Mouse (Mus musculus) adrenal gland, postnatal 10 days (tissue): ENCODE data around the gene Hist2h3c1. TPM values are rescaled to one million over a fixed set of nuclear protein-coding genes. Genes with fewer than 3 reads are reported as not detected.
"Not testable (repeated sequence)": the region's sequence is repeated elsewhere in the genome, so short reads cannot be mapped to it uniquely, and the experiment has no call there.

Experiments
- DNase-seq: peaks from one replicate; pipeline ENCODE4 v3.0.0; 2021; ENCODE audit warnings: mixed read lengths
- total RNA-seq, 2 experiments: library from RNA; stranded (reverse); gene quantifications; 2 replicates each; pipeline ENCODE4 v1.2.3; 2021

Gene Hist2h3c1
- total RNA-seq, 2 experiments from 2014 or later = 0.39 TPM; not detected in 1

DNA sequence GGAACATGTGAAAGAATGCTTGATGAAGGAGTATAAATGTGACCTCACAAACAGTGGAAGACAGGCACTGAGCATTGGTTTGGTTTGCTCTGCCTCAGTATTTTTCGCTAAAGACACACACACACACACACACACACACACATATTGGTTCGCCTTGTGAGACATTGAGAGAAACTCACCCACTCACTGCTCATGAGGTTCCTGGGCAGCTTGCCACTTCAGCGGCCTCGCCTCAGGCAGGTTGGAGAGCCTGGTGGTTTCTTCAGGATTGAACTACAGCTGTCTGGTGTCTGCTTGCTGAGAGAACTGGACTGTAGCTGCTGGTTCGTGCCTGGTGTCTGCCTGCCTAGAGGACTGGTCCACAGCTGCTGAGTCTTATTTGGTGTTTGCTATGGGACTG lies 13.7 kb downstream of the Hist2h3c1 start:
- no peak for DNase-seq

- no peak for DNase-seq
Measured at GRCm38 (mm10) chr3:96261623-96262022, 15.1 kb downstream of the Hist2h3c1 start.

DNA sequence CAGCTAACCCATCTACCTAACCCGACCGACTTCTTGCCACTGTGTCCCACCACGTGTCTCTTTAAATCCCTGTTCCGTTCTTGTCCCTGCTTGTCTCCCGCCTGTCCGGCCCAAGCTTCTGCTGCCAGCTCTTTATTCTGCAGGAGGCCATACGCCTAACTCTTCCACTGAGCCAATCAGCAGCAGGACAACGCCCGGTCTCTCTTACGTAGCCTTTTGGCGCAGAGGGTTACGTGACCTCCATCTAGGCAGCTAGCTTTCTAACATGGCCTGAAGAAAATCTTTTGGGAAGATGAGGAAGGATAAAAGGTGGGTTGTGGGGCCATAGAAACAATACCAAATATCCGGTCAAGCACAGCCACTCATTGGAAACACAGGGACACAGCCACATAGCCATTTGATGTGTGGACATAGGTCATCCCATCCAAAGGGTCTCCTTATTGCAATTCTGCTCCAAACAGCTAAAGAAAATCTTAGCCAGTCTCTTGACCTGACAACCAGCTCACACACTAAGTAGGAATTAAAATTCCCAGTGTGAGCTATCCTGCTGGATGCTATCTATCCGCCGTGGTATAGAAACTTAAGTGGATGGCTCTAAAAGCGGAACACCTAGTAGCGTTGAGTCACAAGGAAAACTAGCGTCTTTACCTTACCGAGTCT lies 15.9 kb downstream of the Hist2h3c1 start:
- DNase-seq = peak; percentile 88

GRCm38 (mm10) chr3:96262979-96263550 lies 16.6 kb downstream of the Hist2h3c1 start, which contains the start of gene Hist2h4:
Gene Hist2h4, minus strand, starts transcription at chr3:96263311.
- peak; percentile 95 for DNase-seq

- DNase-seq = peak; percentile 66
Measured at GRCm38 (mm10) chr3:96263558-96264403, 17.3 kb downstream of the Hist2h3c1 start.

- DNase-seq = no peak
Measured at GRCm38 (mm10) chr3:96264404-96264949, 18.0 kb downstream of the Hist2h3c1 start.

GRCm38 (mm10) chr3:96266132-96266710 lies 19.7 kb downstream of the Hist2h3c1 start:
- no peak for DNase-seq

- DNase-seq = no peak
Measured at GRCm38 (mm10) chr3:96267541-96267940, 21.1 kb downstream of the Hist2h3c1 start.

GRCm38 (mm10) chr3:96268051-96268775 lies 21.7 kb downstream of the Hist2h3c1 start, which contains the start of gene Hist2h3b:
Gene Hist2h3b, plus strand, starts transcription at chr3:96268654.
- DNase-seq = peak; percentile 91

DNA sequence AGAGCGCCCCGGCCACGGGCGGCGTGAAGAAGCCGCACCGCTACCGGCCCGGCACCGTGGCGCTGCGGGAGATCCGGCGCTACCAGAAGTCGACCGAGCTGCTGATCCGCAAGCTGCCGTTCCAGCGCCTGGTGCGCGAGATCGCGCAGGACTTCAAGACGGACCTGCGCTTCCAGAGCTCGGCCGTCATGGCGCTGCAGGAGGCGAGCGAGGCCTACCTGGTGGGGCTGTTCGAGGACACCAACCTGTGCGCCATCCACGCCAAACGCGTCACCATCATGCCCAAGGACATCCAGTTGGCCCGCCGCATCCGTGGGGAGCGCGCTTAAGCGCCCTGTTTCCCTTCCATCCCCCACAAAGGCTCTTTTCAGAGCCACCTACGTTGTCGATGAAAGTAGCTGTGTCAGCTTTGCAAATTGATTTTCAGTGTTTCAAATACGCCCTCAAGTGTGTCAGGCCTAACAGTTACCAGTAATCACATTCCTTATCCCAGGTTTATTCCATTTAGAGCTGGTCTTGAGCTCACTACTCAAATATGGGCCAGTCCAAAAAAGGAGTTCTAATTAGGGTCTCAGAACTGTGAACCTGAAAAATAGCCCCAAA lies 22.4 kb downstream of the Hist2h3c1 start:
- peak; percentile 26 for DNase-seq

- peak; percentile 89 for DNase-seq
Measured at GRCm38 (mm10) chr3:96269511-96270474, 23.3 kb downstream of the Hist2h3c1 start, which contains the start of gene Hist2h2bb. Gene Hist2h2bb, plus strand, starts transcription at chr3:96269752.

DNA sequence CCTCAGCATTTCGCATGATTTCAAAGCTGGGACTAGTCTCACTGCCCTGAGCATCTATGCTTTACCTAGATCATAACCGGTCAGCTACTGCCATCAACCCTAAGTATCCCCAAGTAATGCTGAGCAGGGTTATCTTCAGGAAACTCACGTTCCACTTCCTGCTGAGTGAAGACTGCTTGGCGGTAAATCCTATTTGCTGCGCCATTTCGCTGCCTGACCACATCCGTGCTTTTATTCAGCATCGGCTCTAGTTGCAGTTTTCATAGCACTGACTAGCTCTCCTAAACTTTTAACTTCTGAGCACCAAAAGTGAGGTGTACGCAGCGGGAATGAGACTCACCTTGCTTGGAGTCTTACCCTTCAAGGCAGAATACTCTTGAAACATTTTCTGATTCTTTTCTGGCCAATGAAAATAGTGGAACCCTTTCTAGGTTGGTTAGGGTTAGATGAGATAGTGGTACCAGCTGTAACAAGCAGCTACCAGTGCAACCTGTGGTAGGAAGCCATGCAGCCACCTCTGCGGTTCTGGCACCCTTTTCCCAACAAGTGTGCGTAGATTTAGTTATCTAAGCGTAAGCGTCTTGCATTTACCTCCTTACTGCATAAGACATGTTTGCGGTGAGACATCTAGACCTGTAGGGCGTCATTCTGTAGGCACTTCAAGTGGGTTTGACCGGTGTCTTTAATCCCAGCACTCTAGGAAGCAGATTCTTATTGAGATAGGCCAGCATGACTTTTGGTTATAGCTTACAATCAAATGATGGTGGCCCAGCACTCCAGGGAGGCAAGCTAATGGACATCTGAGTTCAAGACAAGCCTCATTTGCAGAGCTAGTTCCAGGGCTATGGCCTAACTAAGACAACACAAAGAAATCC lies 27.3 kb downstream of the Hist2h3c1 start:
- DNase-seq = no peak

- DNase-seq = peak; percentile 38
Measured at GRCm38 (mm10) chr3:96277428-96277799, 30.9 kb downstream of the Hist2h3c1 start.

DNA sequence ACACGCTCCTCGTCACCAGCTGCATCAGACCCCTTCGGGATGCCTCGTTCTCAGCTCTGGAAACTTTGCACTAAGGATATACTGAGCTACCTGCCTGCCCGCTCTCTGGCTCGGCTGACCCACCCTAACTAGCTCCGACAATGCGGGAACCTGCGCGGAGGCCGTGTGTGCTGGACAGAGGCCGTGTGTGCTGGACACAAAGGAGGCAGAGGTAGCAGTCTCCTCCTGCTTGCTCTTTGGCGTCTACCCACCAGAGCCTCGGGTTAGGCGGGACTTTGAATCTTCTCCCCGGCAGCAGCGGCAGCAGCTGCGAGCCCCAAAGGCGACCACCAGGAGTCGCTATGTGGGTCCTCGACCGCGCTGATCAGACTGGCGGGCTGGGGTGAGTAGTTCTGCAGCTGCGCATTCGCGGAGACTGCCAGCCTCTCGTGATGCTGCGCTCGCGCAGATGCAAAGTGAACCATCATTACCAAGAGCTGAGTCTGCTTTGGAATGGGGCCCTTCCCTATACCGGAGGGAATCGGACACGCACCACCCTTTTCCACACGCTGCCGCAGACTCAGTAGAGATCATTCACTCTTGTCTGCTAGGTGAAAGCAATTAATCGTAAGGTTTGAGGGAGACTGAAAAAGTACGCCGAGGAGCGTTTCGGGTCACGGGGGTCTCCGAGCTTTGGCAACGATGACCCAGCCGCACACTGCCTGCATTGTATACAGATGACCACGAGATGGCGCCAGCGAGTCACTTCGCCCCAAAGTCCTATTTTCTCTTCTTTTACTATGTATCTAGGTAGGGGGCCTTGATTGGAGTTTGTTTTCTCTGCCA lies 31.5 kb downstream of the Hist2h3c1 start:
- DNase-seq = peak; percentile 94

GRCm38 (mm10) chr3:96280660-96281059 lies 34.2 kb downstream of the Hist2h3c1 start:
- no peak for DNase-seq

DNA sequence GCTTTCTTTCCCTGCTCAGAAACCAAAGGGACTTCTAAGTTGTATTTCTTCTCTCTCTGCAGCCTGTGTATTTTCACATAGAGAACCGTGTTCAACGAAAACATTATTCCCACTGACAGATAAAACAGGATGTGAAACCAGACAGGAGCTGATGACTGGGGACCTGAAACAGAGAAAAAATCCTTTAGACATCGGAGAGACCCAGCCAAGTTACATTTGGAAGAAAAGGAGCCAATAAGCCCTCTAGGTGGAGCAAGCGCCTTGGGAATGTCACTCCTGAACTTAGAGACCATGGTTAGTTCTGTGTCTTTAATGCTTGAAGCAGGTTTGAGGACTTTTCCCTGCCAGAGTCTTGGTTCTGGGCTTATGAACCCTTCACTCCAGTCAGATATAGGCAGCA lies 38.0 kb downstream of the Hist2h3c1 start:
- peak; percentile 49 for DNase-seq

- DNase-seq = not testable (repeated sequence)
Measured at GRCm38 (mm10) chr3:96287334-96287733, 40.8 kb downstream of the Hist2h3c1 start.

DNA sequence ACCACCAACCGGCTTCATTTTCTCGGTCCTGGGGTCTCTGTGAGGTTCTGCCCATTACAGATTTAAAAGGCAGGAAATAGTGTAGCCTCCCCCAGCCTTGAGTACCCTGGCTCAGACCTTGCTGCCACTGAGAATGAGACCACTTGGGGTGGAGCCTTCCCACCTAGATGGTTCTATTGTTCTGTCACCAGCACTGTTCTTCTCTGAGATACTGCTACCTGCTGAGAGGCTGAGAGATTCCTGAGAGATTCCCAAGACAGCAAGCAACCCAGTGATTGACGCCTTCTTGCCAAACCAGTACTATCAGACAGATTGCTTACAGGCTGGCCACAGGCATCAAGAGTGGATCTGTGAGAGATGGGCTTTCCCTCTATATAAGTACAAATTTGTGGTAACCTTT lies 42.7 kb downstream of the Hist2h3c1 start:
- no peak for DNase-seq
